Mouse (Mus musculus): ENCODE data around the gene Ptprg. TPM values are rescaled to one million over a fixed set of nuclear protein-coding genes. Genes with fewer than 3 reads are reported as not detected.

Gene Ptprg
- polyA plus RNA-seq, 1 experiment from 2014 or later: 20.8 TPM

- no peak for ATAC-seq (ENCODE audit: insufficient read depth, low FRiP score)
- Histone ChIP-seq H3K36me3 (ENCODE audit: control insufficient read depth, insufficient read depth, low read length) (no peaks in the 10 kb centered on the region), H3K9ac (ENCODE audit: low read length) (no peak overlapping the region), H3K4me2 (ENCODE audit: low read depth, low read length) (no peak overlapping the region), H3K27ac (ENCODE audit: low read length) (no peak overlapping the region), H3K4me3 (replicated peaks; ENCODE audit: low read length) (no peak overlapping the region), H3K9me3 (replicated peaks; ENCODE audit: control insufficient read depth, low read length) (no peaks in the 10 kb centered on the region), H3K27me3 (ENCODE audit: control insufficient read depth, insufficient read depth, low read length) (no peaks in the 10 kb centered on the region), H3K4me1 (ENCODE audit: control insufficient read depth, insufficient read depth, low read length) (no peaks in the 10 kb centered on the region)
- WGBS: 82% methylated on average over 2 of the region's 2 CpGs
Measured at GRCm38 (mm10) chr14:11934556-11934955, 381.2 kb downstream of the Ptprg start.

- Histone ChIP-seq H3K27ac (ENCODE audit: low read length) (no peak overlapping the region), H3K4me1 (ENCODE audit: control insufficient read depth, insufficient read depth, low read length) (no peaks in the 10 kb centered on the region), H3K36me3 (ENCODE audit: control insufficient read depth, insufficient read depth, low read length) (no peaks in the 10 kb centered on the region), H3K4me2 (ENCODE audit: low read depth, low read length) (no peak overlapping the region), H3K9ac (ENCODE audit: low read length) (no peak overlapping the region), H3K4me3 (replicated peaks; ENCODE audit: low read length) (no peak overlapping the region), H3K27me3 (ENCODE audit: control insufficient read depth, insufficient read depth, low read length) (no peaks in the 10 kb centered on the region), H3K9me3 (replicated peaks; ENCODE audit: control insufficient read depth, low read length) (no peaks in the 10 kb centered on the region)
- 39% methylated on average over 1 of the region's 1 CpGs for WGBS
- ATAC-seq (ENCODE audit: insufficient read depth, low FRiP score): no peak
Measured at GRCm38 (mm10) chr14:11935281-11935680, 381.9 kb downstream of the Ptprg start.

- H3K4me2 ChIP-seq (ENCODE audit: low read depth, low read length): no peak overlapping the region
- no peaks in the 10 kb centered on the region for H3K4me1 ChIP-seq (ENCODE audit: control insufficient read depth, insufficient read depth, low read length)
- H3K27ac ChIP-seq (ENCODE audit: low read length): no peak overlapping the region
- H3K9ac ChIP-seq (ENCODE audit: low read length): no peak overlapping the region
- no peaks in the 10 kb centered on the region for H3K9me3 ChIP-seq (replicated peaks; ENCODE audit: control insufficient read depth, low read length)
- ATAC-seq (ENCODE audit: insufficient read depth, low FRiP score): no peak
- H3K27me3 ChIP-seq (ENCODE audit: control insufficient read depth, insufficient read depth, low read length): no peaks in the 10 kb centered on the region
- H3K4me3 ChIP-seq (replicated peaks; ENCODE audit: low read length): no peak overlapping the region
- 87% methylated on average over 7 of the region's 7 CpGs for WGBS
- no peaks in the 10 kb centered on the region for H3K36me3 ChIP-seq (ENCODE audit: control insufficient read depth, insufficient read depth, low read length)
Measured at GRCm38 (mm10) chr14:11935698-11936097, 382.4 kb downstream of the Ptprg start.

- Histone ChIP-seq H3K36me3 (ENCODE audit: control insufficient read depth, insufficient read depth, low read length) (no peaks in the 10 kb centered on the region), H3K4me2 (ENCODE audit: low read depth, low read length) (no peak overlapping the region), H3K9me3 (replicated peaks; ENCODE audit: control insufficient read depth, low read length) (no peaks in the 10 kb centered on the region), H3K27ac (ENCODE audit: low read length) (no peak overlapping the region), H3K4me1 (ENCODE audit: control insufficient read depth, insufficient read depth, low read length) (no peaks in the 10 kb centered on the region), H3K27me3 (ENCODE audit: control insufficient read depth, insufficient read depth, low read length) (no peaks in the 10 kb centered on the region), H3K4me3 (replicated peaks; ENCODE audit: low read length) (no peak overlapping the region), H3K9ac (ENCODE audit: low read length) (no peak overlapping the region)
- 84% methylated on average over 4 of the region's 4 CpGs for WGBS
- ATAC-seq (ENCODE audit: insufficient read depth, low FRiP score): no peak
Measured at GRCm38 (mm10) chr14:11938912-11939311, 385.6 kb downstream of the Ptprg start.

GRCm38 (mm10) chr14:11941989-11942514, 388.7 kb downstream of the Ptprg start:
- Histone ChIP-seq H3K4me2 (ENCODE audit: low read depth, low read length) (no peak overlapping the region), H3K9me3 (replicated peaks; ENCODE audit: control insufficient read depth, low read length) (no peaks in the 10 kb centered on the region), H3K36me3 (ENCODE audit: control insufficient read depth, insufficient read depth, low read length) (no peaks in the 10 kb centered on the region), H3K4me1 (ENCODE audit: control insufficient read depth, insufficient read depth, low read length) (peaks cover 3% of the 10 kb centered on the region; the same call in 1 of the 2 replicates), H3K4me3 (replicated peaks; ENCODE audit: low read length) (no peak overlapping the region), H3K27ac (ENCODE audit: low read length) (no peak overlapping the region), H3K9ac (ENCODE audit: low read length) (no peak overlapping the region), H3K27me3 (ENCODE audit: control insufficient read depth, insufficient read depth, low read length) (no peaks in the 10 kb centered on the region)
- no peak for ATAC-seq (ENCODE audit: insufficient read depth, low FRiP score)
- 78% methylated on average over 5 of the region's 5 CpGs for WGBS

GRCm38 (mm10) chr14:11950379-11950778, 397.0 kb downstream of the Ptprg start:
- H3K36me3 ChIP-seq (ENCODE audit: control insufficient read depth, insufficient read depth, low read length): no peaks in the 10 kb centered on the region
- H3K27ac ChIP-seq (ENCODE audit: low read length): no peak overlapping the region
- no peak for ATAC-seq (ENCODE audit: insufficient read depth, low FRiP score)
- no peaks in the 10 kb centered on the region for H3K27me3 ChIP-seq (ENCODE audit: control insufficient read depth, insufficient read depth, low read length)
- H3K4me2 ChIP-seq (ENCODE audit: low read depth, low read length): no peak overlapping the region
- 87% methylated on average over 6 of the region's 6 CpGs for WGBS
- no peaks in the 10 kb centered on the region for H3K9me3 ChIP-seq (replicated peaks; ENCODE audit: control insufficient read depth, low read length)
- H3K9ac ChIP-seq (ENCODE audit: low read length): no peak overlapping the region
- H3K4me1 ChIP-seq (ENCODE audit: control insufficient read depth, insufficient read depth, low read length): peaks cover 3% of the 10 kb centered on the region; the same call in 1 of the 2 replicates
- no peak overlapping the region for H3K4me3 ChIP-seq (replicated peaks; ENCODE audit: low read length)

- ATAC-seq (ENCODE audit: insufficient read depth, low FRiP score): no peak
- no peaks in the 10 kb centered on the region for H3K27me3 ChIP-seq (ENCODE audit: control insufficient read depth, insufficient read depth, low read length)
- no peak overlapping the region for H3K4me3 ChIP-seq (replicated peaks; ENCODE audit: low read length)
- no peaks in the 10 kb centered on the region for H3K4me1 ChIP-seq (ENCODE audit: control insufficient read depth, insufficient read depth, low read length)
- no peak overlapping the region for H3K27ac ChIP-seq (ENCODE audit: low read length)
- H3K9me3 ChIP-seq (replicated peaks; ENCODE audit: control insufficient read depth, low read length): no peaks in the 10 kb centered on the region
- WGBS: 78% methylated on average over 6 of the region's 6 CpGs
- H3K36me3 ChIP-seq (ENCODE audit: control insufficient read depth, insufficient read depth, low read length): no peaks in the 10 kb centered on the region
- no peak overlapping the region for H3K4me2 ChIP-seq (ENCODE audit: low read depth, low read length)
- no peak overlapping the region for H3K9ac ChIP-seq (ENCODE audit: low read length)
Measured at GRCm38 (mm10) chr14:11955020-11955882, 401.9 kb downstream of the Ptprg start.

GRCm38 (mm10) chr14:11960269-11961121, 407.2 kb downstream of the Ptprg start:
- Histone ChIP-seq H3K27ac (ENCODE audit: low read length) (no peak overlapping the region), H3K27me3 (ENCODE audit: control insufficient read depth, insufficient read depth, low read length) (no peaks in the 10 kb centered on the region), H3K4me2 (ENCODE audit: low read depth, low read length) (no peak overlapping the region), H3K4me3 (replicated peaks; ENCODE audit: low read length) (no peak overlapping the region), H3K9ac (ENCODE audit: low read length) (no peak overlapping the region), H3K36me3 (ENCODE audit: control insufficient read depth, insufficient read depth, low read length) (no peaks in the 10 kb centered on the region), H3K9me3 (replicated peaks; ENCODE audit: control insufficient read depth, low read length) (no peaks in the 10 kb centered on the region), H3K4me1 (ENCODE audit: control insufficient read depth, insufficient read depth, low read length) (no peaks in the 10 kb centered on the region)
- no peak for ATAC-seq (ENCODE audit: insufficient read depth, low FRiP score)
- WGBS: 81% methylated on average over 15 of the region's 15 CpGs

- peaks cover 12% of the 10 kb centered on the region; the same call in 1 of the 2 replicates for H3K4me1 ChIP-seq (ENCODE audit: control insufficient read depth, insufficient read depth, low read length)
- H3K4me3 ChIP-seq (replicated peaks; ENCODE audit: low read length): no peak overlapping the region
- no peak overlapping the region for H3K27ac ChIP-seq (ENCODE audit: low read length)
- WGBS: 88% methylated on average over 5 of the region's 5 CpGs
- H3K36me3 ChIP-seq (ENCODE audit: control insufficient read depth, insufficient read depth, low read length): no peaks in the 10 kb centered on the region
- H3K9ac ChIP-seq (ENCODE audit: low read length): no peak overlapping the region
- no peak for ATAC-seq (ENCODE audit: insufficient read depth, low FRiP score)
- H3K9me3 ChIP-seq (replicated peaks; ENCODE audit: control insufficient read depth, low read length): no peaks in the 10 kb centered on the region
- no peak overlapping the region for H3K4me2 ChIP-seq (ENCODE audit: low read depth, low read length)
- H3K27me3 ChIP-seq (ENCODE audit: control insufficient read depth, insufficient read depth, low read length): no peaks in the 10 kb centered on the region
Measured at GRCm38 (mm10) chr14:11962101-11962500, 408.8 kb downstream of the Ptprg start.
